In the genomic region with DNA sequence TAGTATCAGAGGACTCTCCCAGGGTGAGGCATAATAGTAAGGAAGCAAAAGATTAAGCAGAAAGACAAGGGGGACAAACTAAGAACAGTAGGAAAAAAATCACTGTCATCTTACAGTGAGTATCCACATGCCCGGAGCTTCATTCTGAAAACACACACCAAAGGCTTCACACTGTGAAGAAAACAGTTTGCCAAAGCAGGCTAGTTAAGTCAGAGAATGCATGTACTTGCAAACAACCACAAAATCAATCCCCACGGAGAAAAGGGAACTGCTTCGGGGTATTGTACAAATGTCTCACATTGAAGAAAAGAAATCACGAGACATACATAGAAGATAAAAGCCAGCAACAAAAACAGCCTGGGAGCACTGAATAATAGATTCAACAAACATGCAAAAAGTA, we compare ENCODE assay signal across 19 mouse cellular contexts.
DNase-seq lines count a peak whose midpoint lies in the region; ATAC-seq and TF ChIP-seq lines count a peak whose summit lies in the region.
"Had no signal": no experiment of that assay in that cellular context is flagged by ENCODE, and none has a peak within 500 bp of the region (broad histone marks: within the 10 kb centered on the region; RNA-seq: fewer than 3 reads in every experiment).

No protein-coding gene starts in this region.

- WGBS in hindbrain, embryonic 14.5 days = 26% methylated on average over 4 of the region's 4 CpGs
- WGBS in hindbrain, embryonic 11.5 days = 49% methylated on average over 4 of the region's 4 CpGs
- 23% methylated on average over 4 of the region's 4 CpGs for WGBS in midbrain, embryonic 14.5 days
- 65% methylated on average over 4 of the region's 4 CpGs for WGBS in midbrain, embryonic 10.5 days

- no peak overlapping the region for H3K4me3 ChIP-seq in hindbrain, embryonic 14.5 days (replicated peaks; ENCODE audit: low read length)
- no peak overlapping the region for H3K4me3 ChIP-seq in hindbrain, embryonic 11.5 days (ENCODE audit: low read depth, low read length)
- H3K4me3 ChIP-seq in midbrain, embryonic 14.5 days (replicated peaks; ENCODE audit: low read depth, low read length) = no peak overlapping the region
- H3K4me3 ChIP-seq in midbrain, embryonic 10.5 days = no peak overlapping the region
- H3K4me3 ChIP-seq: embryonic facial prominence, embryonic 10.5 days; embryonic facial prominence, embryonic 12.5 days; forebrain, embryonic 13.5 days had no signal

- H3K4me2 ChIP-seq in hindbrain, embryonic 14.5 days (replicated peaks) = no peak overlapping the region
- no peak overlapping the region for H3K4me2 ChIP-seq in hindbrain, embryonic 11.5 days (replicated peaks; ENCODE audit: low read depth, low read length)
- H3K4me2 ChIP-seq in midbrain, embryonic 14.5 days (ENCODE audit: low read length) = no peak overlapping the region
- H3K4me2 ChIP-seq: embryonic facial prominence, embryonic 12.5 days; forebrain, embryonic 13.5 days had no signal

- DNase-seq in cerebellum, postnatal 14 days = peak; percentile 33 to 61
- no peak for DNase-seq in cerebellum, adult 18-20 months
- DNase-seq in hindbrain, embryonic 14.5 days (ENCODE audit: low spot score) = peak; percentile 26
- no peak for DNase-seq in hindbrain, embryonic 11.5 days (ENCODE audit: low spot score)
- DNase-seq in midbrain, embryonic 14.5 days = peak; percentile 47
- DNase-seq in midbrain, embryonic 10.5 days (ENCODE audit: low spot score) = no peak
- DNase-seq in brain, embryonic 14.5 days (ENCODE audit: low read depth) = peak; percentile 55
- no peak for DNase-seq in left cerebral cortex, adult 9 months (ENCODE audit: low spot score in 2 of 2)
- DNase-seq: adrenal gland, adult 2 months; adrenal gland, postnatal 10 days; adrenal gland, postnatal 25 days; cerebellum, adult 11-12 months; cerebellum, adult 8-10 months; cerebellum, adult 9-11 months; cerebellum, postnatal 36 days; forebrain, postnatal 0 days had no signal

- H3K27ac ChIP-seq in hindbrain, embryonic 14.5 days = no peak overlapping the region
- no peak overlapping the region for H3K27ac ChIP-seq in hindbrain, embryonic 11.5 days (ENCODE audit: low read depth, low read length)
- no peak overlapping the region for H3K27ac ChIP-seq in midbrain, embryonic 14.5 days (replicated peaks; ENCODE audit: low read depth, low read length)
- H3K27ac ChIP-seq in midbrain, embryonic 10.5 days (replicated peaks) = no peak overlapping the region
- H3K27ac ChIP-seq: embryonic facial prominence, embryonic 10.5 days; embryonic facial prominence, embryonic 12.5 days; forebrain, embryonic 13.5 days had no signal

- H3K9ac ChIP-seq in hindbrain, embryonic 14.5 days = no peak overlapping the region
- no peak overlapping the region for H3K9ac ChIP-seq in hindbrain, embryonic 11.5 days (ENCODE audit: low read depth, low read length)
- no peak overlapping the region for H3K9ac ChIP-seq in midbrain, embryonic 14.5 days (replicated peaks; ENCODE audit: low read length)
- H3K9ac ChIP-seq: embryonic facial prominence, embryonic 12.5 days; forebrain, embryonic 13.5 days; forebrain, postnatal 0 days had no signal

- no peak for TF ChIP-seq CTCF in brain, embryonic 14.5 days (IDR thresholded peaks at IDR 0.05; ENCODE audit: borderline replicate concordance, extremely low read depth, insufficient read depth, insufficient read length)

- no peaks in the 10 kb centered on the region for H3K9me3 ChIP-seq in hindbrain, embryonic 14.5 days (ENCODE audit: control insufficient read depth, low read length)
- no peaks in the 10 kb centered on the region for H3K9me3 ChIP-seq in hindbrain, embryonic 11.5 days (ENCODE audit: control insufficient read depth, low read length)
- no peaks in the 10 kb centered on the region for H3K9me3 ChIP-seq in midbrain, embryonic 14.5 days (ENCODE audit: control insufficient read depth, low read length)
- no peaks in the 10 kb centered on the region for H3K9me3 ChIP-seq in midbrain, embryonic 10.5 days (replicated peaks)
- H3K9me3 ChIP-seq: embryonic facial prominence, embryonic 10.5 days; embryonic facial prominence, embryonic 12.5 days; forebrain, embryonic 13.5 days had no signal

- no peaks in the 10 kb centered on the region for H3K4me1 ChIP-seq in hindbrain, embryonic 14.5 days (replicated peaks; ENCODE audit: control insufficient read depth, insufficient read depth, low read length)
- no peaks in the 10 kb centered on the region for H3K4me1 ChIP-seq in hindbrain, embryonic 11.5 days (replicated peaks; ENCODE audit: control insufficient read depth, insufficient read depth, low read length)
- H3K4me1 ChIP-seq in midbrain, embryonic 14.5 days (ENCODE audit: control insufficient read depth, insufficient read depth, low read length) = no peaks in the 10 kb centered on the region
- H3K4me1 ChIP-seq in midbrain, embryonic 10.5 days = 0 out of 2 replicates have a peak, but pooled peaks cover 3% of the 10 kb centered on the region
- H3K4me1 ChIP-seq: embryonic facial prominence, embryonic 10.5 days; embryonic facial prominence, embryonic 12.5 days; forebrain, embryonic 13.5 days had no signal

- TF ChIP-seq POLR2A in brain, embryonic 14.5 days (IDR thresholded peaks at IDR 0.05; ENCODE audit: borderline replicate concordance, extremely low read depth, insufficient read depth, insufficient read length, poor library complexity, severe bottlenecking) = no peak

- no peaks in the 10 kb centered on the region for H3K27me3 ChIP-seq in hindbrain, embryonic 14.5 days (ENCODE audit: control insufficient read depth, insufficient read depth, low read length)
- H3K27me3 ChIP-seq in hindbrain, embryonic 11.5 days (ENCODE audit: control insufficient read depth, insufficient read depth, low read length) = no peaks in the 10 kb centered on the region
- H3K27me3 ChIP-seq in midbrain, embryonic 14.5 days (ENCODE audit: control insufficient read depth, insufficient read depth, low read length) = no peaks in the 10 kb centered on the region
- no peaks in the 10 kb centered on the region for H3K27me3 ChIP-seq in midbrain, embryonic 10.5 days (ENCODE audit: low read depth, poor library complexity, severe bottlenecking)
- H3K27me3 ChIP-seq: embryonic facial prominence, embryonic 12.5 days; forebrain, embryonic 13.5 days had no signal

- no peaks in the 10 kb centered on the region for H3K36me3 ChIP-seq in hindbrain, embryonic 14.5 days (replicated peaks; ENCODE audit: control insufficient read depth, insufficient read depth)
- no peaks in the 10 kb centered on the region for H3K36me3 ChIP-seq in hindbrain, embryonic 11.5 days (ENCODE audit: control insufficient read depth, insufficient read depth, low read length)
- H3K36me3 ChIP-seq in midbrain, embryonic 14.5 days (ENCODE audit: control insufficient read depth, insufficient read depth, low read length) = no peaks in the 10 kb centered on the region
- no peaks in the 10 kb centered on the region for H3K36me3 ChIP-seq in midbrain, embryonic 10.5 days
- H3K36me3 ChIP-seq: embryonic facial prominence, embryonic 10.5 days; embryonic facial prominence, embryonic 12.5 days had no signal

- no peak for ATAC-seq in hindbrain, embryonic 14.5 days (ENCODE audit: low FRiP score)
- ATAC-seq in hindbrain, embryonic 11.5 days (ENCODE audit: low FRiP score) = no peak
- ATAC-seq in midbrain, embryonic 14.5 days (ENCODE audit: low FRiP score, low TSS enrichment) = no peak
- ATAC-seq: forebrain, embryonic 13.5 days; forebrain, postnatal 0 days had no signal

Comparison
In these comparisons a context has a peak if more than half of its experiments do, and no peak if none do; other contexts are left out.
1. DNase-seq: peak in cerebellum, postnatal 14 days (2 of 2), hindbrain, embryonic 14.5 days (single experiment), midbrain, embryonic 14.5 days (single experiment) and brain, embryonic 14.5 days (single experiment); none in cerebellum, adult 18-20 months (0 of 2), hindbrain, embryonic 11.5 days (single experiment), midbrain, embryonic 10.5 days (single experiment) and left cerebral cortex, adult 9 months (0 of 2).